Mouse (Mus musculus) liver, embryonic 12.5 days (tissue): ENCODE data around the gene Ppil3. TPM values are rescaled to one million over a fixed set of nuclear protein-coding genes. Genes with fewer than 3 reads are reported as not detected.

Source experiments
- ATAC-seq: fragments of 200-750 bp; cut with Nextera tagmentation; 2 replicates; pipeline ENCODE4 v1.8.0; 2017; ENCODE audit warnings: moderate number of reproducible peaks, mild to moderate bottlenecking, moderate library complexity
- H3K27ac ChIP-seq: fragments of 300-500 bp; sonication (generic); 2 replicates; pipeline ENCODE4 v1.5.1; 2016; ENCODE audit warnings: mild to moderate bottlenecking
- H3K27me3 ChIP-seq: fragments of 300-500 bp; sonication (generic); replicated peaks from 2 replicates; pipeline ENCODE4 v1.6.1; 2016; ENCODE audit warnings: mild to moderate bottlenecking, moderate library complexity
- H3K36me3 ChIP-seq: fragments of 300-500 bp; sonication (generic); 2 replicates; pipeline ENCODE4 v1.6.1; 2016; ENCODE audit warnings: mild to moderate bottlenecking, moderate library complexity
- H3K4me1 ChIP-seq: fragments of 300-500 bp; sonication (generic); 2 replicates; pipeline ENCODE4 v1.6.1; 2016
- H3K4me2 ChIP-seq: fragments of 300-500 bp; sonication (generic); 2 replicates; pipeline ENCODE4 v1.6.1; 2016; ENCODE audit warnings: mild to moderate bottlenecking, moderate library complexity
- H3K4me3 ChIP-seq: fragments of 300-500 bp; sonication (generic); 2 replicates; pipeline ENCODE4 v1.5.1; 2016; ENCODE audit warnings: mild to moderate bottlenecking, moderate library complexity
- H3K9ac ChIP-seq: fragments of 300-500 bp; sonication (generic); 2 replicates; pipeline ENCODE4 v1.6.1; 2016; ENCODE audit warnings: mild to moderate bottlenecking, moderate library complexity
- H3K9me3 ChIP-seq: fragments of 300-500 bp; sonication (generic); replicated peaks from 2 replicates; pipeline ENCODE4 v1.6.1; 2016; ENCODE audit warnings: mild to moderate bottlenecking, moderate library complexity
- WGBS: fragments of 180-500 bp; shearing (Covaris S2); methylation state at CpG from one replicate; pipeline ENCODE4 v1.1.7; 2016; ENCODE audit not compliant: insufficient replicate concordance; 5-methylcytosine and 5-hydroxymethylcytosine counted together
- polyA plus RNA-seq: library from polyadenylated mRNA; unstranded; fragments of >200 nt; fragmentation: Nextera tagmentation; extraction: Ambion mirVana; gene quantifications from 2 replicates; pipeline ENCODE4 v1.2.1, GENCODE M21; 2016

The Ppil3 gene
- 34.0 and 39.9 TPM in 2 replicates for polyA plus RNA-seq

- Histone ChIP-seq H3K27me3 (no peaks in the 10 kb centered on the region), H3K36me3 (peaks cover 46% of the 10 kb centered on the region), H3K9ac (peak within 1 kb of the TSS; percentile 80), H3K9me3 (no peaks in the 10 kb centered on the region), H3K4me2 (peak within 1 kb of the TSS; percentile 84), H3K4me1 (peaks cover 42% of the 10 kb centered on the region), H3K4me3 (peak within 1 kb of the TSS; percentile 76), H3K27ac (peak within 1 kb of the TSS; percentile 85)
- peak; percentile 90 for ATAC-seq
- under 1% methylated on average over 33 of the region's 33 CpGs for WGBS
These were observed at the start of gene Ppil3, which contains the start of gene Nif3l1 for GRCm38 (mm10) chr1:58445143-58445722. Ppil3 (minus strand) TSS chr1:58445486. Nif3l1 (plus strand) TSS chr1:58445151.

DNA sequence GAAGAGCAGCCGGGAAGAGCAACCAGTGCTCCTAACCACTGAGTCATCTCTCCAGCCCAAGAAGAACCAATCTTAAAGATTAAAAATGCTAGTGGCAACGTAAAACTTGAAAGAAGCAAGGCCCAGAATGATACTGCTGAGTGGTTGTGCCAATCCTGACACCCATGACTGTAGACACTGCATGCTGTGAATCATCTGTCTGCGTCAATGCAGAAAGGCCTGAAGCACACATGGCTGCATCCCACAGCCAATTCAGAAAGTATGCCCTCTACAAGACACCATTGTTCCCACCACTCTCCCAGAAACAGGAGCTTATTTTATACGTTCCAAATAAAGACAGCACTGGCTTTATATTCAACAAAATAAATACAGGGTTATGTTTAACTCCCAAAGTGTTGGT lies 37.4 kb upstream of the Ppil3 start:
- 88% methylated on average over 4 of the region's 4 CpGs for WGBS
- no peak overlapping the region for H3K27ac ChIP-seq
- no peaks in the 10 kb centered on the region for H3K27me3 ChIP-seq
- H3K9me3 ChIP-seq = no peaks in the 10 kb centered on the region
- no peak for ATAC-seq
- H3K9ac ChIP-seq = no peak overlapping the region
- peaks cover 98% of the 10 kb centered on the region for H3K36me3 ChIP-seq
- H3K4me1 ChIP-seq = no peaks in the 10 kb centered on the region
- no peak overlapping the region for H3K4me2 ChIP-seq
- H3K4me3 ChIP-seq = no peak overlapping the region

DNA sequence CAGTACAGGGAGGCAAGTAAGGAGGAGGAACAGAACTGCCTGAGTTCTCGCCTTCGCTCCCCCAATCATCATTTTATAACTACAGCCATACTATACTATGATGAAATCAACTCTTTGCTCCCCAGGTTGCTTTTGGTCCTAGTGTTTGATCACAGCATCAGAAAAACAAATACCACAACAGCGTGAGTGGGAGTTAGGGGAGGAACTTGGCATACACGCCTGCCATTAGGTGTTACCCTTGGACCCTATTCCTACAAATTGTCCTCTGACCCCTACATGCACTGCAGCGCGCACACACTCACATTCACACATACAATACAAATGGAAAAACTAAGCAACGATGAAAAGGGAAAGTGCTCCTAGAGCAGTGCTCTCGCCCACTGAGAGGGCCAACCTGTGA lies 30.4 kb upstream of the Ppil3 start:
- Histone ChIP-seq H3K4me2 (no peak overlapping the region), H3K9me3 (no peaks in the 10 kb centered on the region), H3K27me3 (no peaks in the 10 kb centered on the region), H3K27ac (no peak overlapping the region), H3K4me3 (no peak overlapping the region), H3K4me1 (no peaks in the 10 kb centered on the region), H3K9ac (no peak overlapping the region), H3K36me3 (peaks cover 97% of the 10 kb centered on the region)
- ATAC-seq = no peak
- 88% methylated on average over 8 of the region's 8 CpGs for WGBS

DNA sequence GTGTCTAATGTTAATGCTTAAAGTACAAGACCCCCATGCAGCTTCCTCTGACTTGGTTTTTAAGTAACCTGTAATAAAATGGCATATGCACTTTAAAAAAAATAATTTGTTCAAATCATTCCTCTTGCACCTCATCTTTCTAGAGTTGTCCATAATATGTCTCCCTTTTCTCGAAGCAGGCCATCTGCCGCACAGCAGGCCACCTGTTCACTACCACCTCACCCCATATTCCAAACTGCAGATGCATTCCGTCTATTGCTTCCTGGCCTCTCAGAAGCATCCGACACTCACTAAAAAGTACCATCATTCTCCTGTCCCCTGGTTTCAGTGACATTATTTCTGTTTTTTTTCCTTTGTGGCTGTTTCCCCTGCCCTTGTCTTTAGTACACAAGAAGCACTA lies 20.3 kb upstream of the Ppil3 start:
- H3K27me3 ChIP-seq = no peaks in the 10 kb centered on the region
- no peak overlapping the region for H3K4me2 ChIP-seq
- H3K27ac ChIP-seq = no peak overlapping the region
- WGBS = 91% methylated on average over 4 of the region's 4 CpGs
- H3K9me3 ChIP-seq = no peaks in the 10 kb centered on the region
- H3K4me3 ChIP-seq = no peak overlapping the region
- H3K4me1 ChIP-seq = no peaks in the 10 kb centered on the region
- ATAC-seq = no peak
- H3K36me3 ChIP-seq = peaks cover 98% of the 10 kb centered on the region
- H3K9ac ChIP-seq = no peak overlapping the region

DNA sequence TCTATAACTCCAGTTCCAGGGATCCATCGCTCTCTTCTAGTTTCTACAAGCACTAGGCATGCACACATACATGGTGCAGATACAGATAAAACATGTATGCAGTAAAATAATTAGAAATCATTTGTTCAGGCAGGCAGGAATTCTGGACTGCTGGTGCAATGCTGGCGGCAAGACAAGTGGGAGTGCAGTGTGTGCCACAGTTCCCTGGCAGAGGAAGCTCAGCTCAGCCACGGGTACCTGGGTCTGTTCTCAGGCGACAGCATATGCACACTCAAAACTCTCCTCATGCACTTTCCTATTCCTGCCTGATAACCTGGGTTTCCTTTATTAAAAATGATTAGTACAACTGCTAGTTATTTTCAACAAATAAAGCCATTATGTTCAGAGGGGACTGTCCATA lies 19.8 kb upstream of the Ppil3 start:
- H3K36me3 ChIP-seq = peaks cover 98% of the 10 kb centered on the region
- H3K27ac ChIP-seq = no peak overlapping the region
- no peak for ATAC-seq
- no peak overlapping the region for H3K4me3 ChIP-seq
- 80% methylated on average over 4 of the region's 4 CpGs for WGBS
- H3K4me2 ChIP-seq = no peak overlapping the region
- H3K9me3 ChIP-seq = no peaks in the 10 kb centered on the region
- H3K9ac ChIP-seq = no peak overlapping the region
- H3K4me1 ChIP-seq = no peaks in the 10 kb centered on the region
- H3K27me3 ChIP-seq = no peaks in the 10 kb centered on the region

DNA sequence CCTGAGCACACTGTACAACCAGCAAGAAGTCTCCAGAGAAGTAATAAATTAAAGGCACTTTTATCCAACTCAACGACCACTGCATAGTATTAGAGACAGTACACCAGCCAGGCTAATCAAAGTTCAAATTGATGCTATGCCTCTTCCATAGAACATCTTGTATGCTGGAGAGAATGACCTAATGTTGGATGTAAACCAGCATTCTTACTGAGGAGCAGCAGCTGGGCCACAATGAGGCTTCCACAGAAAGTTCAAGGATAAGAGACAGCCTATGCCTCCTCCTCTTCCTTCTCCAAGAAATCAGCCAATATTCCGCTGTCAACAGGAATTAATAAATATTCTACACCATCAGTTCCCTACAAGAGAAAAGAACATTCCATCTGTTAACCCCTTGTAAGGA lies 18.6 kb upstream of the Ppil3 start:
- WGBS = 93% methylated on average over 2 of the region's 2 CpGs
- H3K36me3 ChIP-seq = peaks cover 98% of the 10 kb centered on the region
- no peaks in the 10 kb centered on the region for H3K27me3 ChIP-seq
- no peak overlapping the region for H3K4me2 ChIP-seq
- H3K4me3 ChIP-seq = no peak overlapping the region
- H3K27ac ChIP-seq = no peak overlapping the region
- no peaks in the 10 kb centered on the region for H3K4me1 ChIP-seq
- no peaks in the 10 kb centered on the region for H3K9me3 ChIP-seq
- ATAC-seq = no peak
- no peak overlapping the region for H3K9ac ChIP-seq

GRCm38 (mm10) chr1:58460566-58460965 lies 15.3 kb upstream of the Ppil3 start:
- Histone ChIP-seq H3K9me3 (no peaks in the 10 kb centered on the region), H3K9ac (no peak overlapping the region), H3K4me1 (no peaks in the 10 kb centered on the region), H3K27ac (no peak overlapping the region), H3K4me3 (no peak overlapping the region), H3K4me2 (no peak overlapping the region), H3K36me3 (peaks cover 98% of the 10 kb centered on the region), H3K27me3 (no peaks in the 10 kb centered on the region)
- WGBS = 90% methylated on average over 3 of the region's 3 CpGs
- no peak for ATAC-seq

- peaks cover 98% of the 10 kb centered on the region for H3K36me3 ChIP-seq
- no peaks in the 10 kb centered on the region for H3K9me3 ChIP-seq
- H3K4me1 ChIP-seq = no peaks in the 10 kb centered on the region
- no peak overlapping the region for H3K27ac ChIP-seq
- H3K4me3 ChIP-seq = no peak overlapping the region
- no peaks in the 10 kb centered on the region for H3K27me3 ChIP-seq
- ATAC-seq = no peak
- H3K4me2 ChIP-seq = no peak overlapping the region
- no peak overlapping the region for H3K9ac ChIP-seq
- 73% methylated on average over 2 of the region's 2 CpGs for WGBS
These were observed 13.6 kb upstream of the Ppil3 start for GRCm38 (mm10) chr1:58458867-58459266.

GRCm38 (mm10) chr1:58458175-58458574 lies 12.9 kb upstream of the Ppil3 start:
- H3K27me3 ChIP-seq = no peaks in the 10 kb centered on the region
- H3K27ac ChIP-seq = no peak overlapping the region
- H3K4me1 ChIP-seq = no peaks in the 10 kb centered on the region
- 83% methylated on average over 5 of the region's 5 CpGs for WGBS
- no peak for ATAC-seq
- no peak overlapping the region for H3K4me2 ChIP-seq
- H3K4me3 ChIP-seq = no peak overlapping the region
- H3K9me3 ChIP-seq = no peaks in the 10 kb centered on the region
- H3K9ac ChIP-seq = no peak overlapping the region
- peaks cover 98% of the 10 kb centered on the region for H3K36me3 ChIP-seq

DNA sequence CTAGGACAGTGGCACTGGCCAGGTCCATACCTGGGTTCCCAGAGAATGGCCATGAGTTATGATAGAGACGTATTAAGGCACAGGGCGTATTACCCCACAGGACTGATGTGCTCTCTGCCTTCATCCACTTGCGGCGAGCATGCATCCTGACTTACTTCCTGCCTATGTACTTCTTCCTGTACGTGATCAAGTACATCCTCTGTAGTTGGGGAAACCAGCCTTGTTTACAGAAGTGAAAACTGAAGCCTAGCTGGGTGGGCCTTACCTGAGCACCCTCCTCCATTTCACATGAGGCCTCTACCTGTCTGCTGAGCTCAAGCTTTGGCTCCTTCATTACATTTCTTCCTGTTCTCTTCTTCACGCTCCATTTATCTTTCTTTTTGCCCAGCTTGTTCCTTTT lies 9.0 kb upstream of the Ppil3 start:
- 79% methylated on average over 6 of the region's 6 CpGs for WGBS
- no peak for ATAC-seq
- no peaks in the 10 kb centered on the region for H3K27me3 ChIP-seq
- H3K9me3 ChIP-seq = no peaks in the 10 kb centered on the region
- H3K36me3 ChIP-seq = peaks cover 91% of the 10 kb centered on the region
- no peak overlapping the region for H3K9ac ChIP-seq
- H3K4me3 ChIP-seq = no peak overlapping the region
- H3K4me1 ChIP-seq = peaks cover 3% of the 10 kb centered on the region; the same call in 1 of the 2 replicates
- no peak overlapping the region for H3K27ac ChIP-seq
- no peak overlapping the region for H3K4me2 ChIP-seq

- peaks cover 42% of the 10 kb centered on the region for H3K4me1 ChIP-seq
- H3K9ac ChIP-seq = no peak overlapping the region
- no peak overlapping the region for H3K4me2 ChIP-seq
- 72% methylated on average over 7 of the region's 7 CpGs for WGBS
- H3K9me3 ChIP-seq = no peaks in the 10 kb centered on the region
- peaks cover 52% of the 10 kb centered on the region for H3K36me3 ChIP-seq
- H3K4me3 ChIP-seq = no peak overlapping the region
- H3K27me3 ChIP-seq = no peaks in the 10 kb centered on the region
- ATAC-seq = no peak
- H3K27ac ChIP-seq = no peak overlapping the region
These were observed 3.1 kb upstream of the Ppil3 start for GRCm38 (mm10) chr1:58448396-58448795.

- no peak overlapping the region for H3K27ac ChIP-seq
- H3K9ac ChIP-seq = no peak overlapping the region
- H3K36me3 ChIP-seq = peaks cover 46% of the 10 kb centered on the region
- no peak overlapping the region for H3K4me3 ChIP-seq
- H3K4me1 ChIP-seq = peaks cover 42% of the 10 kb centered on the region
- H3K4me2 ChIP-seq = no peak overlapping the region
- H3K27me3 ChIP-seq = no peaks in the 10 kb centered on the region
- no peak for ATAC-seq
- 84% methylated on average over 7 of the region's 7 CpGs for WGBS
- H3K9me3 ChIP-seq = no peaks in the 10 kb centered on the region
These were observed 2.5 kb upstream of the Ppil3 start for GRCm38 (mm10) chr1:58447766-58448165.

GRCm38 (mm10) chr1:58445861-58446260 lies 575 bp upstream of the Ppil3 start:
- Histone ChIP-seq H3K36me3 (peaks cover 46% of the 10 kb centered on the region), H3K4me2 (peak overlapping the region; percentile 84), H3K9ac (peak overlapping the region; percentile 80), H3K9me3 (no peaks in the 10 kb centered on the region), H3K4me3 (peak overlapping the region; percentile 76), H3K4me1 (peaks cover 42% of the 10 kb centered on the region), H3K27ac (peak overlapping the region; percentile 85), H3K27me3 (no peaks in the 10 kb centered on the region)
- 4% methylated on average over 11 of the region's 11 CpGs for WGBS
- no peak for ATAC-seq
